Mouse (Mus musculus) testis, adult 2 months (tissue): ENCODE data around the gene Tsc1.

Experiments
- CTCF ChIP-seq: fragments of 200-500 bp; IDR thresholded peaks from 2 replicates; pipeline ENCODE4 v1.5.1; 2012; ENCODE audit warnings: low read depth, mild to moderate bottlenecking, inconsistent platforms, low read length, moderate library complexity; ENCODE audit not compliant: control insufficient read depth, insufficient read depth, insufficient replicate concordance
- POLR2A ChIP-seq: fragments of 200-500 bp; IDR thresholded peaks from 2 replicates; pipeline ENCODE4 v1.6.1; 2012; ENCODE audit warnings: low read depth, mild to moderate bottlenecking, inconsistent platforms, low read length, moderate library complexity; ENCODE audit not compliant: control insufficient read depth

DNA sequence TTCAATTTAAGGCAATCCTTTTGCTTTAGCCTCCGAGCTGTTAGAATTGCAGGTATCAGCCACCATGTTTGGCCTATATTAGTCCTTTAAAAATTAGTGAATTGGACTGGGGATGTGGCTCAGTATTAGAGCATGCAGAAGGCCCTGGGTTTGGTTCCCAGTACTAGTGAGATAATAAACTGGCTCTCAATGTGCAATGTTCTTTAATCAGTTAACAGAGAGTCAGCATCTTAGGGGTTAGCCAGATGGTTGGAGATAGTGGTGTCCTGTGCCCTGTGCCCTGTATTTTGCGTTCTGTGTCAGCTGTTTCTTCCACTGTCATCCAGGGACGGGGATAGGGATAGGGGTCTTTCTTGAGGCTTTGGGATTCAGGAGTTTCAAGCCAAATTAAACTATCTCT lies 21.9 kb downstream of the Tsc1 start:
- TF ChIP-seq CTCF (no peak), POLR2A (no peak)
